Mouse (Mus musculus) CD4-positive, CD25-positive, alpha-beta regulatory T cell, adult 2 months (primary cell): ENCODE results near the gene Ndufaf8.

Source experiments
- DNase-seq: peaks from one replicate; pipeline ENCODE4 v3.0.0-alpha.2; 2012; ENCODE audit warnings: low read depth, low spot score

Ndufaf8 gene

GRCm38 (mm10) chr11:120098588-120099511, at the start of gene Ndufaf8, which contains the start of gene Tepsin:
Gene Ndufaf8, plus strand, starts transcription at chr11:120098928.
Gene Tepsin, minus strand, starts transcription at chr11:120098731.
- peak; percentile 98 for DNase-seq

- no peak for DNase-seq
Observed at GRCm38 (mm10) chr11:120049067-120049466, 49.7 kb upstream of the Ndufaf8 start.

GRCm38 (mm10) chr11:120051124-120051811, 47.5 kb upstream of the Ndufaf8 start:
- no peak for DNase-seq

GRCm38 (mm10) chr11:120052274-120052673, 46.5 kb upstream of the Ndufaf8 start:
- DNase-seq, result no peak

- DNase-seq, result no peak
Observed at GRCm38 (mm10) chr11:120053846-120054245, 44.9 kb upstream of the Ndufaf8 start.

- no peak for DNase-seq
Observed at GRCm38 (mm10) chr11:120055953-120056732, 42.6 kb upstream of the Ndufaf8 start.

GRCm38 (mm10) chr11:120060634-120061033, 38.1 kb upstream of the Ndufaf8 start:
- no peak for DNase-seq

GRCm38 (mm10) chr11:120063326-120063725, 35.4 kb upstream of the Ndufaf8 start:
- DNase-seq, result no peak

GRCm38 (mm10) chr11:120064006-120064667, 34.6 kb upstream of the Ndufaf8 start:
- DNase-seq, result no peak

- DNase-seq, result no peak
Observed at GRCm38 (mm10) chr11:120064668-120065040, 34.1 kb upstream of the Ndufaf8 start.

- peak; percentile 57 for DNase-seq
Observed at GRCm38 (mm10) chr11:120065291-120065690, 33.4 kb upstream of the Ndufaf8 start.

GRCm38 (mm10) chr11:120067834-120068233, 30.9 kb upstream of the Ndufaf8 start:
- DNase-seq, result no peak

- DNase-seq, result no peak
Observed at GRCm38 (mm10) chr11:120069261-120069660, 29.5 kb upstream of the Ndufaf8 start.

- DNase-seq, result no peak
Observed at GRCm38 (mm10) chr11:120070286-120070930, 28.3 kb upstream of the Ndufaf8 start.

GRCm38 (mm10) chr11:120071065-120071464, 27.7 kb upstream of the Ndufaf8 start:
- DNase-seq, result no peak

GRCm38 (mm10) chr11:120071731-120072320, 26.9 kb upstream of the Ndufaf8 start:
- DNase-seq, result no peak

- no peak for DNase-seq
Observed at GRCm38 (mm10) chr11:120072986-120073647, 25.6 kb upstream of the Ndufaf8 start.

- DNase-seq, result no peak
Observed at GRCm38 (mm10) chr11:120076191-120076590, 22.5 kb upstream of the Ndufaf8 start.

- DNase-seq, result no peak
Observed at GRCm38 (mm10) chr11:120080282-120080681, 18.4 kb upstream of the Ndufaf8 start.
